Comparison of ENCODE assay signal across 22 mouse cellular contexts in genomic region chr6:82463171-82463570, GRCm38 (mm10).
DNase-seq lines count a peak whose midpoint lies in the region; TF ChIP-seq lines count a peak whose summit lies in the region.
"Had no signal": no experiment of that assay in that cellular context is flagged by ENCODE, and none has a peak within 500 bp of the region (broad histone marks: within the 10 kb centered on the region; RNA-seq: fewer than 3 reads in every experiment).

No protein-coding gene starts in this region.

- H3K9ac ChIP-seq in MEL (ENCODE audit: control insufficient read depth, low read depth, low read length, poor library complexity, severe bottlenecking) = no peak overlapping the region
- H3K9ac ChIP-seq: embryonic facial prominence, embryonic 12.5 days; intestine, embryonic 15.5 days; limb, embryonic 15.5 days; lung, embryonic 14.5 days; midbrain, embryonic 12.5 days; neural tube, embryonic 15.5 days had no signal

- TF ChIP-seq RAD21 in MEL (IDR thresholded peaks at IDR 0.05; ENCODE audit: low read depth, low read length) = no peak

- intact Hi-C loops in left cerebral cortex, postnatal 4 days (cut with DNase I) = no loop called here

- H3K79me2 ChIP-seq in MEL (ENCODE audit: control insufficient read depth, insufficient read depth, low read length, poor library complexity) = no peaks in the 10 kb centered on the region

- H3K9me3 ChIP-seq in MEL (replicated peaks; ENCODE audit: insufficient read depth, low read length) = no peaks in the 10 kb centered on the region
- H3K9me3 ChIP-seq: embryonic facial prominence, embryonic 12.5 days; forebrain, embryonic 10.5 days; hindbrain, embryonic 10.5 days; intestine, embryonic 15.5 days; limb, embryonic 15.5 days; midbrain, embryonic 12.5 days; neural tube, embryonic 15.5 days had no signal

- TF ChIP-seq POLR2A in MEL (IDR thresholded peaks at IDR 0.05; ENCODE audit: control insufficient read depth in 1 of 2, insufficient read depth in 1 of 2, low read depth in 1 of 2, low read length in 2 of 2, poor library complexity in 1 of 2) = no peak

- no peak for TF ChIP-seq CTCF in MEL (IDR thresholded peaks at IDR 0.05 in 2 of 3, conservative IDR thresholded peaks at IDR 0.05 in 1 of 3; ENCODE audit: control insufficient read depth in 1 of 3, insufficient read depth in 1 of 3, low read depth in 2 of 3, low read length in 3 of 3, poor library complexity in 1 of 3, severe bottlenecking in 1 of 3)

- H3K27me3 ChIP-seq in MEL (ENCODE audit: control insufficient read depth in 1 of 2, insufficient read depth in 2 of 2, low read length in 2 of 2) = no peaks in the 10 kb centered on the region
- H3K27me3 ChIP-seq: embryonic facial prominence, embryonic 12.5 days; intestine, embryonic 15.5 days; midbrain, embryonic 12.5 days; neural tube, embryonic 15.5 days had no signal

- H3K4me3 ChIP-seq in MEL (ENCODE audit: control insufficient read depth in 1 of 2, insufficient read depth in 1 of 2, low read depth in 2 of 2, low read length in 2 of 2) = no peak overlapping the region
- H3K4me3 ChIP-seq: embryonic facial prominence, embryonic 12.5 days; forebrain, embryonic 10.5 days; hindbrain, embryonic 10.5 days; intestine, embryonic 15.5 days; limb, embryonic 15.5 days; midbrain, embryonic 12.5 days; myocyte; neural tube, embryonic 15.5 days had no signal

- no peaks in the 10 kb centered on the region for H3K36me3 ChIP-seq in MEL (ENCODE audit: control insufficient read depth in 1 of 2, insufficient read depth in 2 of 2, low read length in 2 of 2)
- H3K36me3 ChIP-seq: embryonic facial prominence, embryonic 12.5 days; forebrain, embryonic 10.5 days; hindbrain, embryonic 10.5 days; intestine, embryonic 15.5 days; limb, embryonic 15.5 days; midbrain, embryonic 12.5 days; neural tube, embryonic 15.5 days had no signal

- DNase-seq in heart, adult 18-20 months = peak; percentile 6
- DNase-seq in heart, postnatal 4 days = no peak
- DNase-seq in left cerebral cortex, postnatal 4 days = peak; percentile 43
- DNase-seq in left cerebral cortex, adult 8-10 months (ENCODE audit: low spot score in 2 of 2) = no peak
- DNase-seq in MEL (ENCODE audit: low read depth, low spot score) = peak; percentile 5
- DNase-seq in c-Kit-positive CD71-positive TER-119-negative erythroid progenitor cells, embryonic 14.5 days (ENCODE audit: low read depth) = peak; percentile 13
- DNase-seq in frontal cortex, postnatal 10 days (ENCODE audit: low spot score in 2 of 2) = no peak
- DNase-seq in adrenal gland, postnatal 10 days = no peak
- DNase-seq: adrenal gland, postnatal 36 days; gastrocnemius, postnatal 14 days; kidney, postnatal 4 days; lung, embryonic 14.5 days; right cerebral cortex, postnatal 4 days; thymus, postnatal 25 days had no signal

- H3K4me1 ChIP-seq in MEL (ENCODE audit: control insufficient read depth in 1 of 2, insufficient read depth in 2 of 2, low read length in 2 of 2) = no peaks in the 10 kb centered on the region
- H3K4me1 ChIP-seq: embryonic facial prominence, embryonic 12.5 days; forebrain, embryonic 10.5 days; hindbrain, embryonic 10.5 days; intestine, embryonic 15.5 days; neural tube, embryonic 15.5 days had no signal

- no peak overlapping the region for H3K27ac ChIP-seq in MEL (ENCODE audit: control insufficient read depth, low read depth, low read length)
- H3K27ac ChIP-seq: embryonic facial prominence, embryonic 12.5 days; forebrain, embryonic 10.5 days; hindbrain, embryonic 10.5 days; intestine, embryonic 15.5 days; limb, embryonic 15.5 days; midbrain, embryonic 12.5 days; neural tube, embryonic 15.5 days had no signal

- TF ChIP-seq EP300 in MEL (IDR thresholded peaks at IDR 0.05; ENCODE audit: low read depth in 1 of 2, low read length in 2 of 2) = no peak

TF ChIP-seq in MEL, 35 proteins besides CTCF, POLR2A, EP300 and RAD21:
- TF ChIP-seq MAFK (IDR thresholded peaks at IDR 0.05; ENCODE audit: borderline replicate concordance, low read depth, low read length) = no peak
- no peak for TF ChIP-seq SMC3 (IDR thresholded peaks at IDR 0.05; ENCODE audit: low read depth, low read length)
- no peak for TF ChIP-seq BHLHE40 (IDR thresholded peaks at IDR 0.05; ENCODE audit: borderline replicate concordance, low read depth, low read length)
- TF ChIP-seq MYC (IDR thresholded peaks at IDR 0.05; ENCODE audit: low read depth, low read length) = no peak
- no peak for TF ChIP-seq SIN3A (IDR thresholded peaks at IDR 0.05; ENCODE audit: low read length)
- TF ChIP-seq JUND (IDR thresholded peaks at IDR 0.05; ENCODE audit: low read depth, low read length) = no peak
- TF ChIP-seq NRF1 (IDR thresholded peaks at IDR 0.05; ENCODE audit: insufficient read depth, low read depth, low read length, poor library complexity, severe bottlenecking) = no peak
- no peak for TF ChIP-seq POLR2AphosphoS5 (IDR thresholded peaks at IDR 0.05; ENCODE audit: borderline replicate concordance, low read depth, low read length)
- TF ChIP-seq RCOR1 (IDR thresholded peaks at IDR 0.05; ENCODE audit: low read depth, low read length) = no peak
- no peak for TF ChIP-seq TAL1 (IDR thresholded peaks at IDR 0.05; ENCODE audit: low read length)
- TF ChIP-seq GATA1 (IDR thresholded peaks at IDR 0.05; ENCODE audit: low read depth, low read length) = no peak
- TF ChIP-seq TBP (IDR thresholded peaks at IDR 0.05; ENCODE audit: low read depth, low read length) = no peak
- no peak for TF ChIP-seq KAT2A (conservative IDR thresholded peaks at IDR 0.05; ENCODE audit: low read depth, low read length)
- no peak for TF ChIP-seq CHD1 (IDR thresholded peaks at IDR 0.05; ENCODE audit: low read depth, low read length)
- TF ChIP-seq ZNF384 (IDR thresholded peaks at IDR 0.05; ENCODE audit: low read depth, low read length) = no peak
- no peak for TF ChIP-seq ZC3H11A (IDR thresholded peaks at IDR 0.05; ENCODE audit: low read depth, low read length)
- TF ChIP-seq MXI1 (IDR thresholded peaks at IDR 0.05; ENCODE audit: low read depth, low read length) = no peak
- no peak for TF ChIP-seq ZKSCAN1 (IDR thresholded peaks at IDR 0.05; ENCODE audit: low read depth, low read length)

Comparison
In these comparisons a context has a peak if more than half of its experiments do, and no peak if none do; other contexts are left out.
1. DNase-seq: peak in heart, adult 18-20 months (2 of 2), left cerebral cortex, postnatal 4 days (single experiment), MEL (single experiment) and c-Kit-positive CD71-positive TER-119-negative erythroid progenitor cells, embryonic 14.5 days (single experiment); none in heart, postnatal 4 days (single experiment), left cerebral cortex, adult 8-10 months (0 of 2), frontal cortex, postnatal 10 days (0 of 2) and adrenal gland, postnatal 10 days (single experiment).